Mouse (Mus musculus) myocyte (in vitro differentiated cells): ENCODE measurements around the gene Fam131b. TPM values are rescaled to one million over a fixed set of nuclear protein-coding genes. Genes with fewer than 3 reads are reported as not detected.

ENCODE experiments used
- H3K27me3 ChIP-seq: one replicate; pipeline ENCODE4 v1.6.1; 2011; ENCODE audit not compliant: control insufficient read depth, insufficient read depth, insufficient read length
- H3K36me3 ChIP-seq: one replicate; pipeline ENCODE4 v1.6.1; 2011; ENCODE audit not compliant: control insufficient read depth, insufficient read depth
- H3K4me2 ChIP-seq: one replicate; pipeline ENCODE4 v1.6.1; 2011; ENCODE audit warnings: low read depth, control low read depth
- H3K4me3 ChIP-seq: one replicate; pipeline ENCODE4 v1.5.1; 2011; ENCODE audit warnings: mild to moderate bottlenecking, control low read depth, moderate library complexity
- H3K79me2 ChIP-seq: one replicate; pipeline ENCODE4 v1.6.1; 2011; ENCODE audit not compliant: control insufficient read depth, insufficient read depth
- H3ac ChIP-seq: one replicate; pipeline ENCODE4 v1.6.1; 2011; ENCODE audit not compliant: control insufficient read depth, insufficient read length
- CEBPB ChIP-seq: IDR thresholded peaks from 2 replicates; pipeline ENCODE4 v1.6.1; 2011; ENCODE audit warnings: mild to moderate bottlenecking, moderate library complexity; ENCODE audit not compliant: poor library complexity, insufficient read depth, severe bottlenecking
- E2F4 ChIP-seq: IDR thresholded peaks from one replicate; pipeline ENCODE4 v1.6.1; 2011; ENCODE audit warnings: mild to moderate bottlenecking, control low read depth, moderate library complexity; ENCODE audit not compliant: insufficient read depth
- MAX ChIP-seq: IDR thresholded peaks from one replicate; pipeline ENCODE4 v1.6.1; 2011; ENCODE audit warnings: low read depth, mild to moderate bottlenecking, control low read depth
- MYOD1 ChIP-seq, 3 experiments: IDR thresholded peaks; one replicate each; pipeline ENCODE4 v1.6.1; 2011; ENCODE audit warnings: control low read depth in 2 of 3, low read depth in 2 of 3, mild to moderate bottlenecking in 2 of 3, moderate library complexity in 1 of 3; ENCODE audit not compliant: insufficient read length in 2 of 3, control insufficient read depth in 1 of 3
- MYOG ChIP-seq, 3 experiments: IDR thresholded peaks; one replicate each; pipeline ENCODE4 v1.6.1; 2011; ENCODE audit warnings: control low read depth in 2 of 3, low read depth in 2 of 3, mild to moderate bottlenecking in 2 of 3; ENCODE audit not compliant: insufficient read length in 2 of 3, control insufficient read depth in 1 of 3, insufficient read depth in 1 of 3
- POLR2A ChIP-seq: IDR thresholded peaks from one replicate; pipeline ENCODE4 v1.6.1; 2011; ENCODE audit warnings: low read depth, mild to moderate bottlenecking, control low read depth, moderate library complexity; ENCODE audit not compliant: insufficient read length
- POLR2AphosphoS2 ChIP-seq: IDR thresholded peaks from one replicate; pipeline ENCODE4 v1.6.1; 2011; ENCODE audit warnings: low read depth, control low read depth; ENCODE audit not compliant: insufficient read length
- SRF ChIP-seq: IDR thresholded peaks from one replicate; pipeline ENCODE4 v1.6.1; 2011; ENCODE audit warnings: low read depth; ENCODE audit not compliant: control insufficient read depth, insufficient read length
- TCF12 ChIP-seq: IDR thresholded peaks from one replicate; pipeline ENCODE4 v1.6.1; 2011; ENCODE audit warnings: mild to moderate bottlenecking, control low read depth; ENCODE audit not compliant: poor library complexity, insufficient read depth, severe bottlenecking
- TCF3 ChIP-seq: IDR thresholded peaks from one replicate; pipeline ENCODE4 v1.6.1; 2011; ENCODE audit warnings: low read depth, control low read depth; ENCODE audit not compliant: insufficient read length
- USF1 ChIP-seq: IDR thresholded peaks from one replicate; pipeline ENCODE4 v1.6.1; 2011; ENCODE audit warnings: low read depth, mild to moderate bottlenecking, control low read depth, moderate library complexity
- polyA plus RNA-seq: library from polyadenylated mRNA; unstranded; fragments of >200 nt; fragmentation: generic; extraction: Trizol; gene quantifications from one replicate; pipeline ENCODE4 v1.2.1, GENCODE M21; 2012; ENCODE audit warnings: missing spikeins

Fam131b gene
- polyA plus RNA-seq, 1 experiment, result 4.2 TPM

GRCm38 (mm10) chr6:42364066-42364465, 39.6 kb upstream of the Fam131b start:
- peak; percentile 82 for TF ChIP-seq POLR2AphosphoS2
- TF ChIP-seq CEBPB, result no peak
- H3K4me2 ChIP-seq, result no peak overlapping the region
- H3ac ChIP-seq, result no peak overlapping the region
- no peak overlapping the region for H3K4me3 ChIP-seq
- H3K27me3 ChIP-seq, result no peaks in the 10 kb centered on the region
- peaks cover 18% of the 10 kb centered on the region for H3K36me3 ChIP-seq
- H3K79me2 ChIP-seq, result no peaks in the 10 kb centered on the region

GRCm38 (mm10) chr6:42362974-42363373, 38.5 kb upstream of the Fam131b start:
- no peak overlapping the region for H3ac ChIP-seq
- no peaks in the 10 kb centered on the region for H3K27me3 ChIP-seq
- TF ChIP-seq POLR2AphosphoS2, result peak; percentile 74
- no peak for TF ChIP-seq MAX
- TF ChIP-seq POLR2A, result peak; percentile 32
- H3K36me3 ChIP-seq, result peaks cover 29% of the 10 kb centered on the region
- H3K4me2 ChIP-seq, result no peak overlapping the region
- no peak overlapping the region for H3K4me3 ChIP-seq
- H3K79me2 ChIP-seq, result no peaks in the 10 kb centered on the region

GRCm38 (mm10) chr6:42362497-42362896, 38.1 kb upstream of the Fam131b start:
- TF ChIP-seq MYOG (IDR thresholded peaks at IDR 0.05; ENCODE audit: control insufficient read depth in 1 of 3, insufficient read depth in 1 of 3, insufficient read length in 2 of 3, low read depth in 2 of 3) (no peak), POLR2A (peak; percentile 47), POLR2AphosphoS2 (peak; percentile 86)
- no peaks in the 10 kb centered on the region for H3K27me3 ChIP-seq
- H3K79me2 ChIP-seq, result no peaks in the 10 kb centered on the region
- H3ac ChIP-seq, result no peak overlapping the region
- H3K36me3 ChIP-seq, result peaks cover 34% of the 10 kb centered on the region
- no peak overlapping the region for H3K4me3 ChIP-seq
- no peak overlapping the region for H3K4me2 ChIP-seq

GRCm38 (mm10) chr6:42362074-42362473, 37.6 kb upstream of the Fam131b start:
- H3K79me2 ChIP-seq, result no peaks in the 10 kb centered on the region
- no peak overlapping the region for H3ac ChIP-seq
- TF ChIP-seq E2F4 (no peak), MYOD1 (IDR thresholded peaks at IDR 0.05; ENCODE audit: control insufficient read depth in 1 of 3, insufficient read length in 2 of 3, low read depth in 2 of 3) (no peak), SRF (no peak), TCF12 (no peak), MYOG (IDR thresholded peaks at IDR 0.05; ENCODE audit: control insufficient read depth in 1 of 3, insufficient read depth in 1 of 3, insufficient read length in 2 of 3, low read depth in 2 of 3) (no peak), TCF3 (no peak), POLR2AphosphoS2 (peak; percentile 95), POLR2A (peak; percentile 58)
- no peak overlapping the region for H3K4me2 ChIP-seq
- H3K27me3 ChIP-seq, result no peaks in the 10 kb centered on the region
- peaks cover 38% of the 10 kb centered on the region for H3K36me3 ChIP-seq
- no peak overlapping the region for H3K4me3 ChIP-seq

- Histone ChIP-seq H3K4me3 (no peak overlapping the region), H3K27me3 (no peaks in the 10 kb centered on the region), H3K36me3 (peaks cover 42% of the 10 kb centered on the region), H3ac (no peak overlapping the region), H3K4me2 (no peak overlapping the region), H3K79me2 (peaks cover 2% of the 10 kb centered on the region)
- TF ChIP-seq SRF, result no peak
- TF ChIP-seq USF1, result peak; percentile 60
- peak; percentile 41 for TF ChIP-seq POLR2A
- TF ChIP-seq POLR2AphosphoS2, result peak; percentile 92
Measured at GRCm38 (mm10) chr6:42361041-42361895, 36.8 kb upstream of the Fam131b start.

GRCm38 (mm10) chr6:42360231-42360840, 35.9 kb upstream of the Fam131b start:
- TF ChIP-seq POLR2AphosphoS2, result peak; percentile 69
- TF ChIP-seq E2F4, result no peak
- TF ChIP-seq USF1, result no peak
- TF ChIP-seq POLR2A, result peak; percentile 54
- TF ChIP-seq TCF12, result no peak
- Histone ChIP-seq H3K4me3 (no peak overlapping the region), H3K79me2 (peaks cover 11% of the 10 kb centered on the region), H3K27me3 (no peaks in the 10 kb centered on the region), H3K36me3 (peaks cover 46% of the 10 kb centered on the region), H3ac (no peak overlapping the region), H3K4me2 (no peak overlapping the region)
